Mouse (Mus musculus) lung, embryonic 16.5 days (tissue): ENCODE measurements around the gene Pmepa1. TPM values are rescaled to one million over a fixed set of nuclear protein-coding genes. Genes with fewer than 3 reads are reported as not detected.

Experiments
- ATAC-seq: fragments of 200-750 bp; cut with Nextera tagmentation; 2 replicates; pipeline ENCODE4 v1.8.0; 2017; ENCODE audit warnings: low read depth, mild to moderate bottlenecking, moderate library complexity
- H3K27ac ChIP-seq: fragments of 300-500 bp; sonication (generic); 2 replicates; pipeline ENCODE4 v1.5.1; 2014; ENCODE audit warnings: mild to moderate bottlenecking, control low read depth, low read length
- H3K27me3 ChIP-seq: fragments of 300-500 bp; sonication (generic); 2 replicates; pipeline ENCODE4 v1.6.1; 2014; ENCODE audit warnings: low read depth, low read length, mixed read lengths; ENCODE audit not compliant: control insufficient read depth, insufficient read depth
- H3K36me3 ChIP-seq: fragments of 300-500 bp; sonication (generic); 2 replicates; pipeline ENCODE4 v1.6.1; 2014; ENCODE audit warnings: low read length; ENCODE audit not compliant: control insufficient read depth, insufficient read depth
- H3K4me1 ChIP-seq: fragments of 300-500 bp; sonication (generic); replicated peaks from 2 replicates; pipeline ENCODE4 v1.6.1; 2014; ENCODE audit warnings: low read length, mixed read lengths; ENCODE audit not compliant: control insufficient read depth, insufficient read depth
- H3K4me2 ChIP-seq: fragments of 300-500 bp; sonication (generic); 2 replicates; pipeline ENCODE4 v1.6.1; 2014; ENCODE audit warnings: low read depth, low read length, control low read depth
- H3K4me3 ChIP-seq: fragments of 300-500 bp; sonication (generic); 2 replicates; pipeline ENCODE4 v1.5.1; 2014; ENCODE audit warnings: mild to moderate bottlenecking, low read length, control low read depth
- H3K9ac ChIP-seq: fragments of 300-500 bp; sonication (generic); 2 replicates; pipeline ENCODE4 v1.6.1; 2014; ENCODE audit warnings: low read length, control low read depth
- H3K9me3 ChIP-seq: fragments of 300-500 bp; sonication (generic); 2 replicates; pipeline ENCODE4 v1.6.1; 2016; ENCODE audit warnings: low read length; ENCODE audit not compliant: control insufficient read depth
- WGBS: fragments of 180-500 bp; shearing (Covaris S2); extraction: QIAGEN DNeasy Blood & Tissue Kit; methylation state at CpG from one replicate; pipeline ENCODE4 v1.1.7; 2014; 5-methylcytosine and 5-hydroxymethylcytosine counted together
- polyA plus RNA-seq: library from polyadenylated mRNA; unstranded; fragments of >200 nt; fragmentation: Nextera tagmentation; extraction: Ambion mirVana; gene quantifications from 2 replicates; pipeline ENCODE4 v1.2.1, GENCODE M21; 2015

Gene Pmepa1
- polyA plus RNA-seq, 1 experiment from 2014 or later, result 7.5 TPM

DNA sequence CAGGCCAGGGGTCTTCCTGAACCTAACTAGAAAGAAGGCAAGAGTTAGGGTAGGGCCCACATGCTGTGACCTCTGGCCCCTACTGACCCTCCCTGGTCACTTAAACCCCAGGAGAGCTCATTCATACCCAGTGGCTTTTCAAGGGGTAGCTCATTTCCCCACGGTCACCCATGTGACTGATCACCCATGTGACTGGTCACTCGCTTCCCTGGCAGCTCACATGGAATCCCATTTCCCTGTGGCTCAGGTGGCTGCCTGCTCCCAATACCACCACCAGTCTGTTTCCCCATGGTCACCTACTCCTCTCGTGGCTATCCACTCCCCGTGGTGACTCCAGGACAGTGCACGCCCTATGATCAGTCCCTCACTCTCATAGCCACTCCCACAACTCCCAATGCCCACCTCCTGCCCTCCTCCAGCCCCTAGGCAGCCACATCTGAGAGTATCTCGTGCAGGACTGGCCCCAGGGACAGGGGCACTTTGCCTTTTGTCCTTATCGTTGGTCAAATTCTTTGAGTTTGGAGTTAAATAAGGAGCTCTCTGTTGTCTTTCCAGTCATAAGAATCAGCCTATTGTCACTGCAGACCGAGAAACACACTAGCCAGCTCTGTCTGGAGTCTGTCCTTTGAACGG, 17.8 kb downstream of the Pmepa1 start:
- Histone ChIP-seq H3K4me1 (peaks cover 84% of the 10 kb centered on the region), H3K4me2 (no peak overlapping the region), H3K36me3 (no peaks in the 10 kb centered on the region), H3K27me3 (no peaks in the 10 kb centered on the region), H3K4me3 (no peak overlapping the region), H3K9ac (no peak overlapping the region), H3K9me3 (no peaks in the 10 kb centered on the region), H3K27ac (peak overlapping the region; percentile 28)
- no peak for ATAC-seq
- 42% methylated on average over 9 of the region's 9 CpGs for WGBS

DNA sequence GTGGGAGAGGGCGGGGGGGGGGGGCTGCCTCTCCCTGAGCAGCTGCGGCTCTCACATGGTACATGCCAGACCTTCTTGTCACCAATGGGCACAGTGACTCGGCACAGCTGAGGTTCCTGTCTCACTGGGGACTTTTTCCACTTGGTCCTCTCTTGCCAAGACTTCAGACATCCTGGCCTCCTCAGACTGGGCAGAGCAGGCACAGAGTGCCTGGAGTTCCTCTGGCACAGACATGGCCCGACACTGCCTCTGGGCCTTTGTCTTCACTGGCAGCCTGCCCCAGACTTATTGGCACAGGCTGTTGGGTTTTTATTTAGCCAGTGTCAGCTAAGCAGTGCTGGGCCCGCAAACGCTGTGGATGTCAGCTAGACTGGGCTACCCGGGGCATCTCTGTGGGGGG, 18.7 kb downstream of the Pmepa1 start:
- Histone ChIP-seq H3K27ac (peak overlapping the region; percentile 28), H3K9me3 (no peaks in the 10 kb centered on the region), H3K9ac (no peak overlapping the region), H3K4me3 (no peak overlapping the region), H3K4me1 (peaks cover 90% of the 10 kb centered on the region), H3K36me3 (no peaks in the 10 kb centered on the region), H3K27me3 (no peaks in the 10 kb centered on the region), H3K4me2 (no peak overlapping the region)
- peak; percentile 51 for ATAC-seq
- 28% methylated on average over 5 of the region's 7 CpGs for WGBS

DNA sequence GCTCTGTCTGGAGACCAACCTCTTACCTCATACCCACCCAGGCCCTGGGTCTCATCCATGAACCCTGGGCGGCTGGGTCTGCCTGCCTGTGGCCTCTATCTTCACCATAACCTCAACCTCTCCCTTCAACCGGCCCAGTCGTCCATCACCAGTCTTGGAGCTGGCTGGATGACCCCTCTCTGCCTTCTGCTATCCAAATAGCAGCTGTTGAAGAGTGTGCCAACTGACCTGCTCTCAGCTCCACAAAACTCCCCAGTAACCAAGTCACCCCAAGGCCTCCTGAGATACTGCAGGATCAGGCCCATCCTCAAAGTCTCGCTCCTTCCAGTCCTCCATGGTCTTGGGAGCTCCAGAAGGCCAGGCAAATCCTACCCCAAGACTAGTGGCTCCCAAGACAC, 19.8 kb downstream of the Pmepa1 start:
- ATAC-seq, result no peak
- 0 out of 2 replicates have a peak overlapping the region, but pooled peaks have one; percentile 11 for H3K9ac ChIP-seq
- peaks cover 92% of the 10 kb centered on the region for H3K4me1 ChIP-seq
- WGBS, result 44% methylated on average over 4 of the region's 4 CpGs
- H3K36me3 ChIP-seq, result no peaks in the 10 kb centered on the region
- no peak overlapping the region for H3K4me2 ChIP-seq
- H3K4me3 ChIP-seq, result no peak overlapping the region
- peak overlapping the region; percentile 72 for H3K27ac ChIP-seq
- no peaks in the 10 kb centered on the region for H3K27me3 ChIP-seq
- no peaks in the 10 kb centered on the region for H3K9me3 ChIP-seq

DNA sequence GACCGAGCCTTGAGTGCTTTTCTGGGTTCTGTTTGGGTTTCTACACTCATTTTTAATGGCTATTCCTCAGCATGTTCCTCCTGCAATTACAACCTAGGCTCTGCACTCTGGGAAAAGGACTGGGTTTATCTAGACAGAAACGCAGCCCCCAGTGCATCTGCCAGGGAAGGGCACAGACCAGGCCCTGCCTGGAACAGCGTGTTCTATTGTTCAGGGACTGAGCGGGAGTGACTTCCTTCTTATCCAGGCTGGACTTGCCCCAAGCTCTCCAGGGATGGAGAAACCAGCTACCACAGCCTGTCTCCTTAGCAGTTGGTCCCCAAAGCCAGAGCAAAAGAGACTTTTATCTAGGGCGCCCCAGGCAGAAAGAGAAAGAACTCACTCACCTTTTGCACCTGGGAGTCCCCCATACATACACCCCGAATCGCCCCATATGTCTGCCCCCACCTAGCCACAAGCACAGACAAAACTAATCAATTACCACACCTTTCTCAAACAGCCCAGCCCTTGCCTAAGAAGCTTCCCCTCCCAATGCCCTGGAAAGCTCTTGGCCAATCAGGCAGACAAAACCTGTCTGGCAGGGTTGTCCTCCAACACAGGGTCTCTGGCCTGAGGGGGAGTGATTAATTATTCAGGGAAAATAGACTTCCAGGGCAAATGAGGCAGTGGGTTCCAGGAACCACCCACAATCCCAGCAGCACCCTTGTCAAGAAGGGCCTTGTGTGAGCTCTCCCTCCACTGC, 20.4 kb downstream of the Pmepa1 start:
- Histone ChIP-seq H3K4me2 (peak overlapping the region; percentile 18; the same call in 1 of the 2 replicates), H3K9me3 (no peaks in the 10 kb centered on the region), H3K4me3 (no peak overlapping the region), H3K36me3 (no peaks in the 10 kb centered on the region), H3K27me3 (no peaks in the 10 kb centered on the region), H3K27ac (peak overlapping the region; percentile 72), H3K4me1 (peaks cover 92% of the 10 kb centered on the region), H3K9ac (0 out of 2 replicates have a peak overlapping the region, but pooled peaks have one; percentile 11)
- WGBS, result 55% methylated on average over 7 of the region's 7 CpGs
- 0 out of 2 replicates have a peak, but pooled peaks have one; percentile 20 for ATAC-seq

DNA sequence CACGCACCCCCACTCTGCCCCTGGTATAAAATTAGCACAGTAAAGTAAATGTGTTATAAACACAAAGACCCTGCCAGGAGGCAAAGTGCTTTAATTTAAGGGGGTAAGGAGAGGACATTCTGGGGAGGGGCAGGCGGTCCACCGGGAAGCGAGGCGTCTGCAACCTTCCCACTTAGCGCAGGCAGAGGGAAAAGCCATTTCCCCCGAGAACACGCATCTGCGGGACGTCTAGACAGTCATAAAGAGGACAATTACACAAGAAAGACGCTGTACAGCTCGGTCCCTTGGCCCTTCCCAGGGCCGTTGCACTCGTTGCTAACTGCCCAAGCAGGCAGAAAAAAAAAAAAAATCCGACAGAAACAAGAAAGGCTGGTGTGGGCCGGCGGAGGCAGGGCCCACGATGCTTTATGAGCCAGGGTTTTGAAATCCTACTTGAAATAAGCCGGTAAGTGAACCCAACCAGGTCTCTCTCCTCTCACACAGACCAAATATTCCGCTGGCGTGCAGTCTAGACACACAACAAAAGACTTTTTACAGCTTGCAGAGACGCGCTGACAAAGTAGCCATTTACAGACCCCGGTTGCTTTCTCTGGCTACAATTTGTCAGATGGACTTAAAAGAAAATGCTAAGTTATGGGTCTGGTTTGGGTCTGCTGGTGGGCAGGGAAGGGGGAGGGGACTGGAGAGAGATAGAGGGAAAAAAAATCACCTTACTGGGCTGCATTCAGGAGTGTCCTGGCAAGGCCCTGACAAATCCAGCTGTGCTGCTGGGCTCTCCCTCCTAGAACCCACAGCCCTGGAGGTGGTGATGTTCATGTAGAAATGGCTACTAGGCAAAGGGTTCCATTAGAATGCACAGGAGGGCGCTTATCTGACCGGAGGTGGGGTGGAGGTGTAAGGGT, 22.3 kb downstream of the Pmepa1 start:
- Histone ChIP-seq H3K9me3 (no peaks in the 10 kb centered on the region), H3K27ac (peak overlapping the region; percentile 71), H3K4me2 (peak overlapping the region; percentile 34), H3K27me3 (no peaks in the 10 kb centered on the region), H3K4me1 (peaks cover 92% of the 10 kb centered on the region), H3K4me3 (no peak overlapping the region), H3K9ac (peak overlapping the region; percentile 16; the same call in 1 of the 2 replicates), H3K36me3 (no peaks in the 10 kb centered on the region)
- WGBS, result 21% methylated on average over 26 of the region's 26 CpGs
- no peak for ATAC-seq

DNA sequence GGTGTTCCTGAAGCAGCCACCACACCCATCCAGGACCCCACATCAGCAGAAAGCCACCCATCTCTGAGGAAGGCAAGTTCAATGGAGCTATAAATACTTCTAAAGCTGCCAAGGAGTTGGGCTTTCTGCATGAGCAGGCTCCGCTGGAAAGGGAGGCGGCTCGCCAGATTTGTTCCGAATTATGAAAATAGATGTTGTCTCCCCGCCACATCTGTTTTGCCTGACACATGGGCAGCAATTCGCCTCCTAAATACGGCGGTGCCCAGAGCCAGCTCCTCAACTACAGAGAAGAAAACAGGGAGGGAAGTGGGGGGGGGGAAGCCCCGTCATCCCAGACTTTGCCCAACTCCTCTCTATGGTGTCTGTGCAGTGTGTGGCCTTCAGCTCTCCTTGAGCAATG, 24.7 kb downstream of the Pmepa1 start:
- H3K36me3 ChIP-seq, result no peaks in the 10 kb centered on the region
- peaks cover 85% of the 10 kb centered on the region for H3K4me1 ChIP-seq
- no peaks in the 10 kb centered on the region for H3K27me3 ChIP-seq
- no peak overlapping the region for H3K4me3 ChIP-seq
- no peak overlapping the region for H3K9ac ChIP-seq
- WGBS, result 42% methylated on average over 9 of the region's 9 CpGs
- no peaks in the 10 kb centered on the region for H3K9me3 ChIP-seq
- ATAC-seq, result no peak
- H3K4me2 ChIP-seq, result no peak overlapping the region
- H3K27ac ChIP-seq, result peak overlapping the region; percentile 70; the same call in 1 of the 2 replicates

DNA sequence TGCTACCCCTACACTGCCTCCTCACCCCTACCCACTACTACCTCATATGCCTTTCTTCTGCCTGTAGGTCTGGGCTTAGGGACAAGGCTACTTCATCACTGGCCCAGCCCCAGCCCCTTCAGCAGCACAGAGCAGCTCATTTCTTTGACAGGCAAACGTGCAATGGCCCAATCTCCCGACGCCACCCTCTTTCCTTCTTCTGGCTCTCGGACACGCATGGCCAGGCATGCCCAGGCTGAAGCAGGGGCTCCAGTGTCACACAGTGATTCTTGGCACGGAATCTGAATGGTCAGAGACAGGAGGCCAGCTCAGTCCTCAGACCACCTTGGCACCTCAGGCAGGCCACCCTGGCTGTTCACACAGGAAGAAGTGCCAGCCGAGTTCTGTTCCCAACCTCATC, 25.2 kb downstream of the Pmepa1 start:
- H3K27ac ChIP-seq, result peak overlapping the region; percentile 70; the same call in 1 of the 2 replicates
- no peaks in the 10 kb centered on the region for H3K36me3 ChIP-seq
- H3K27me3 ChIP-seq, result no peaks in the 10 kb centered on the region
- no peak overlapping the region for H3K4me3 ChIP-seq
- no peaks in the 10 kb centered on the region for H3K9me3 ChIP-seq
- WGBS, result 30% methylated on average over 7 of the region's 7 CpGs
- H3K4me1 ChIP-seq, result peaks cover 85% of the 10 kb centered on the region
- no peak overlapping the region for H3K4me2 ChIP-seq
- peak overlapping the region; percentile 12; the same call in 1 of the 2 replicates for H3K9ac ChIP-seq
- 0 out of 2 replicates have a peak, but pooled peaks have one; percentile 8 for ATAC-seq

DNA sequence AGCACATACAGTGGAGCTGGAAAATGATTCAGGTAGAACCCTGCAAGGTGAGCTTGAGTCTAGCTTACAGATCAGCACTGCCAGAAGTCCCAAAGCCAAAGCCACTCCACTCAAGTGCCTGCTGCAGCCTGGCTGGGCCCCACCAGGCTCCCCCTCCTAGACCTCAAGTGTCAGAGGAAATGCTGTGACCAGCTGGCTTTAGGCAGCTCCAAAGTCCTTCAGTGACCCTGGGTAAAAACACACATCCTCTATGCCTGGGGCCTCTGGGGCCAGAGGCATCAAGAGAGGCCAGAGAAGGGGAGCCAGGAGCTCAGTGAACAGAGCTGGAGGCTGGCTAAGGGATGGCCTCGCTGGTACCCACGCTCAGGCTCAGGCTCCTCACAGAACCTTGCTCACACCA, 25.9 kb downstream of the Pmepa1 start:
- H3K9ac ChIP-seq, result no peak overlapping the region
- no peak overlapping the region for H3K4me3 ChIP-seq
- no peak overlapping the region; the same call in 1 of the 2 replicates for H3K4me2 ChIP-seq
- H3K27me3 ChIP-seq, result no peaks in the 10 kb centered on the region
- H3K9me3 ChIP-seq, result no peaks in the 10 kb centered on the region
- H3K36me3 ChIP-seq, result no peaks in the 10 kb centered on the region
- WGBS, result 8% methylated on average over 2 of the region's 2 CpGs
- H3K27ac ChIP-seq, result peak overlapping the region; percentile 70
- peak; percentile 55 for ATAC-seq
- peaks cover 83% of the 10 kb centered on the region for H3K4me1 ChIP-seq
